Mouse (Mus musculus) hematopoietic stem cell, adult 5-6 weeks (primary cell): ENCODE results near the gene Chst8. TPM values are rescaled to one million over a fixed set of nuclear protein-coding genes. Genes with fewer than 3 reads are reported as not detected.
A peak's percentile ranks its signal among the peaks of the same experiment; 100 is the strongest.

Experiments used
- ATAC-seq, 2 experiments: fragments of 125-278 bp in 1 of 2; replicated peaks in 1 of 2; 2 replicates each; pipeline ENCODE4 v1.8.0; 2016 to 2017; ENCODE audit warnings: inconsistent platforms in 2 of 2, mild to moderate bottlenecking in 2 of 2, moderate number of reproducible peaks in 2 of 2, low read depth in 1 of 2, moderate TSS enrichment in 1 of 2; ENCODE audit not compliant: low FRiP score in 2 of 2, poor library complexity in 2 of 2, severe bottlenecking in 2 of 2, insufficient read depth in 1 of 2, low TSS enrichment in 1 of 2
- total RNA-seq: library from RNA; stranded (forward); fragments of 172-1452, 232-1000 nt; gene quantifications from 2 replicates; pipeline ENCODE4 v1.2.3, GENCODE M21; 2017

Chst8 gene
- total RNA-seq: not detected in 2 replicates

- 0 out of 4 replicates have a peak, but pooled peaks of 1 of the 2 experiments have one; percentile 15 for ATAC-seq
Measured at GRCm38 (mm10) chr7:34812531-34813111, at the start of gene Chst8. Gene Chst8, minus strand, starts transcription at chr7:34812711.

DNA sequence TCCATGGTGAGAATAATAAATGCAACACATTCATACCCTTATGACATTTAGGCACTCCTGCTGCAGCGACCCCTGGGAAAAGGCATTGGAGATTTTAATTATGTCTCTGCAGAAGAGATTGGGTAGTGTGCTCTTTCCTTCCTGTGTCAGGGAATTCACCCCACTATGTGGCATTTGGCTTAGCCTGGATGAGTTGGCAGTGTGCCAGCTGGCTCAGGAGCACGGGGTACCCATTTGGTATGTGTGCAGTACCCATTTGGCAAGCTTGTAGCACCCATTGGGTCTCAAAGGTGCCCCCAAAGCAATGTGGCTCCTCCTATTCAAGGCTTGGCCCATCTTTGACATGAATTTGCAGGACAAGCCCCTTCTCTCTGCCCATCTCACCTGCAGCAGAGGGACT lies 45.8 kb upstream of the Chst8 start:
- no peak for ATAC-seq

DNA sequence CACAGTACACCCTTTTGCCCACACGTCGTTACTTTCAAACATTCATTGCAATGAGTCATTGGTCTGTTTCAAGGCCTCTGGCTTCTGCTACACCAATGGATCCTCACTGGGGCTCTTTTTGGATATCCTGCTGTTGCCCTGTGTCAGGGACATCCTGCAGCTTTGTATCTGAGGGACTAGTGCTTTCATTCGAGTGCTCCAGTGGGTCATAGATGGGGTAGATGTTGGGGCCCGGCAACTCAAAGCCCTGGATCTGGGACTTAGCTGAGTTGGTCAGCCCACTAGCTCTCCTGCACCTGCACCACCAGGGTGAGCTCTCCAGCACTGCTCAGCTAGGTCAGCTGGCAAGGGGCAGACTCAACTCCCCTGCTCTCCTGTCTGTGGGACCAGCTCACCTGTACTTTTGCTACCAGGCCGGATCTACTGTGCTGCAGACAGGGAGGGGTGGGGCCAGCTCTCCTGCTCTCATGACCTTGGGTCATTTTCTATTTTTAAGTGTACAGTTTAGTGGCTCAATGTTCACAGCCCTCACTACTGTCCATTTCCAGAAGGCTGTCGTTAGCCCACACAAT lies 42.4 kb upstream of the Chst8 start:
- no peak for ATAC-seq

GRCm38 (mm10) chr7:34853393-34853792 lies 40.9 kb upstream of the Chst8 start:
- no peak for ATAC-seq

GRCm38 (mm10) chr7:34849660-34850059 lies 37.1 kb upstream of the Chst8 start:
- ATAC-seq: no peak

DNA sequence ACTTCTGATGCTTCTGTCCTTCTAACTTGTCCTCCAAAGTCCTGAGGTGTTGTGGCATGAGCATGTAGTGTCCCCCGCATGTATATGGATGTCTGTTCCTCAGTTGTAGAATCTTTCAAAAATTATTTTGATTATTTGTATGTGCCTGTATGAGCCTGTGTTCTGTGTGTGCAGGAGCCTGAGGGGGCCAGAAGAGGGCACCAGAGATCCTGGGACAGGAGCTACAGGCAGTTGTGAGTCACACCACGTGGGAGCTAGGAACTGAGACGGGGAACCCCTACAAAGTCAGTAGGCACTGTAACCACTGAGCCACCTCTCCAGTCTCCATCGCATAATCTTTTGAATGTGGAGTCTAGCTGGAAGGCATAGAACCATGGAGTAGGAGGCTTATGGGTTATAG lies 36.3 kb upstream of the Chst8 start:
- no peak for ATAC-seq

GRCm38 (mm10) chr7:34847900-34848299 lies 35.4 kb upstream of the Chst8 start:
- ATAC-seq: no peak

- no peak for ATAC-seq
Measured at GRCm38 (mm10) chr7:34847410-34847809, 34.9 kb upstream of the Chst8 start.

- no peak for ATAC-seq
Measured at GRCm38 (mm10) chr7:34838749-34839148, 26.2 kb upstream of the Chst8 start.

- no peak for ATAC-seq
Measured at GRCm38 (mm10) chr7:34838231-34838630, 25.7 kb upstream of the Chst8 start.

DNA sequence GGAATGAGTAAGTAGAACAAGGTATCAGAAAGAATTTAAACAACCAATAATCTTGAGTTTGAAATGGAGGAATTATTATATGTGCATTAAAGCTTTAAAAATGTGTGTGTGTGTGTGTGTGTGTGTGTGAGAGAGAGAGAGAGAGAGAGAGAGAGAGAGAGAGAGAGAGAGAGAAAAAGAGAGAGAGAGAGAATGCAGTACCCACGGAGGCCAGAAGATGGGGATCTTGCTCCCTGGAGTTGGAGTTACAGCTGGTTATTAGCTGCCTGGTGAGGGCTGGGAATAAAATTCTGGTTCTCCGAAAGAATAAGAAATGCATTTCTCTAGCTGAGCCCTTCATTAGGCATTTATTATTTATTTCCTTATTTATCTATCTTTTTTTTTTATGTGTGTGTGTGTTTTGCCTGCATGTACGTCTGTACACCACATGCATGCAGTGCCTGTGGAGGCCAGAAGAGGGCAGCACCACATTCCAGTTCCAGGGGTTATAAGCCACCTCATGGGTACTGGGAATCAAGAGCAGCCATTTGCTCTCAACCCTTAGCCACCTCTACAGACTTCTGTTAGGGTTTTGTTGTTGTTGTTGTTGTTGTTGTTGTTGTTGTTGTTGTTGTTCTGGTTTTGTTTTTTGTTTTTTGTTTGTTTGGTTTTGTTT lies 13.9 kb upstream of the Chst8 start:
- ATAC-seq: no peak

- no peak for ATAC-seq
Measured at GRCm38 (mm10) chr7:34821587-34821986, 9.1 kb upstream of the Chst8 start.

DNA sequence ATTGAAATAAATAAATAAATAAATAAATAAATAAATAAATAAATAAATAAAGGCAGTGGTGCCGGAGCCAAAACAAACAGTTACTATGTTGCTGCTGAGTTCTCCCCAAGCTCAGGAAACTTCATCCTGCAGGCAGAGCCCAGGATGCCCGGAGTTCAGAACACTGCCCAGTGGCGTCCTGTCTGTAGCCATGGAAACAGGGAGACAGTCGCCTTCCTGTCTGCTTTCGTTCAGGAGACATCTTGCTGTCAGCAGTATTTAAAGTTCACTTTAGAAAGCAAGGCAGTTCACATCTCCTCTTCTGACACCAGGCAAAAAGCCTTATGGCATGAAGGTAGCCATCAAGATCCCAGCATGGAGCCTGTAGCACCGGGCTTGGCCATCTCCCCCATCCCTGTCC lies 8.0 kb upstream of the Chst8 start:
- no peak for ATAC-seq

GRCm38 (mm10) chr7:34819796-34820195 lies 7.3 kb upstream of the Chst8 start:
- ATAC-seq: no peak

- ATAC-seq: no peak
Measured at GRCm38 (mm10) chr7:34818660-34819059, 6.1 kb upstream of the Chst8 start.

GRCm38 (mm10) chr7:34816981-34817380 lies 4.5 kb upstream of the Chst8 start:
- ATAC-seq: no peak

DNA sequence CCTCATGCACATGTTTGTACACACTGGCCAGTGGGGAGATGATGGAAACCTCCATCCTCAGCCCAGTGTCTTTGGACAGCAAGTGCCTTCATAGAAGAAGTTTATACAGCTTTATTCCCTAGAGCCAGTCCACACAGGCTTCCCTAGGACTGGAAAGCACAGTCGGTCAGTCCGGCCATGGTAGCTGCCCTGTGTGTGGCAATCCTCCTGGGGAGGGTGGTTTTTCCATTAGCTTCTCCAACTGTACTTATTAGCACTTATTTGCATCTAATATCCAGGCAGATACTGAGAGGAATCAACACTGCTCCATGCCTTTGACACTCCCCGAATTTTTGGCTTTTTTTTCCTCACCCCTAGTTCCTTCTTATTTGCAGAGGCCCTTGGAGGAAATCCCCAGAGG lies 2.3 kb upstream of the Chst8 start:
- no peak for ATAC-seq

GRCm38 (mm10) chr7:34811531-34812526 lies 682 bp downstream of the Chst8 start:
- peak; percentile 23 to 47; a peak in 2 of 4 replicates for ATAC-seq
